Comparison of ENCODE assay signal across 12 mouse cellular contexts in the genomic region with DNA sequence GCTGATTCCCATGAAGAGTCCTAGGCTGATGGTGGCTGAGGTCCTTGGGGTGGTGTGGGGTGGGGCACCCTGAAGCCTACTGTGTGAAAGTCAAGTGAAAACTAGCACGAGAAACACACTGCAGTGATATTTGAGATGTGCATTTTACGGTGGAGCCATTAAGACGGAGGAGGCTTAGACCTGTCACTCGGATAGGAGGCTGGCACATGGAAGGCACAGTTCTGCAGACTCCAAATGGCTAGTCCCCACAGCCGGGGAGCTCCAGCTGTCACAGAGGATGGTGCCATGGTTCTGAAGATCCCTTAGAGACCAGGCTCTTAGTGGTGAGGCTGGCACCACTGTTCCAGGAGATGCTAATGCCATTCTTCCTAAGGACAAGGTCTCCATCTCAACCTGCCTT. TPM values are rescaled to one million over a fixed set of nuclear protein-coding genes. Genes with fewer than 3 reads are reported as not detected.
DNase-seq lines count a peak whose midpoint lies in the region; ATAC-seq and TF ChIP-seq lines count a peak whose summit lies in the region.
"Had no signal": no experiment of that assay in that cellular context is flagged by ENCODE, and none has a peak within 500 bp of the region (broad histone marks: within the 10 kb centered on the region; RNA-seq: fewer than 3 reads in every experiment).

No protein-coding gene starts in this region.

- H3K4me3 ChIP-seq in heart, adult 2 months = no peak overlapping the region
- H3K4me3 ChIP-seq in left cerebral cortex, adult 2 months = no peak overlapping the region
- no peak overlapping the region for H3K4me3 ChIP-seq in hindbrain, embryonic 16.5 days (ENCODE audit: low read length)

- no peak for ATAC-seq in hindbrain, embryonic 16.5 days
- ATAC-seq: activated CD4-positive, CD25-positive, alpha-beta regulatory T cell, adult 4 months had no signal

- intact Hi-C loops in heart, adult 2 months (cut with DNase I) = no loop called here
- intact Hi-C loops in left cerebral cortex, adult 2 months (cut with DNase I) = no loop called here
- intact Hi-C loops in left cerebral cortex, postnatal 36 days (cut with DNase I) = no loop called here

- no peak for TF ChIP-seq CTCF in heart, adult 2 months (IDR thresholded peaks at IDR 0.05)
- no peak for TF ChIP-seq CTCF in left cerebral cortex, adult 2 months (IDR thresholded peaks at IDR 0.05)

- DNase-seq in heart, adult 2 months = no peak
- no peak for DNase-seq in heart, adult 11 months
- DNase-seq in left cerebral cortex, adult 2 months (ENCODE audit: extremely low spot score in 1 of 2, low spot score in 2 of 2) = no peak
- no peak for DNase-seq in left cerebral cortex, postnatal 36 days (ENCODE audit: low spot score in 2 of 2)
- DNase-seq in brain, adult 2 months (ENCODE audit: low read depth, low spot score) = peak; percentile 69
- no peak for DNase-seq in thymus, postnatal 25 days
- DNase-seq in right cerebral cortex, postnatal 4 days = no peak
- DNase-seq: thymus, adult 2 months had no signal

- no peaks in the 10 kb centered on the region for H3K36me3 ChIP-seq in heart, adult 2 months (ENCODE audit: control insufficient read depth, insufficient read depth, low read length)
- peaks cover 6% of the 10 kb centered on the region; the same call in 1 of the 2 replicates for H3K36me3 ChIP-seq in hindbrain, embryonic 16.5 days (ENCODE audit: control insufficient read depth, insufficient read depth, low read length)

- H3K4me1 ChIP-seq in heart, adult 2 months (ENCODE audit: control insufficient read depth, insufficient read depth, low read length) = peaks cover 14% of the 10 kb centered on the region
- peaks cover 27% of the 10 kb centered on the region for H3K4me1 ChIP-seq in hindbrain, embryonic 16.5 days (ENCODE audit: control insufficient read depth, insufficient read depth, low read depth, low read length)

- H3K27me3 ChIP-seq in heart, adult 2 months (ENCODE audit: control insufficient read depth, insufficient read depth, low read length) = no peaks in the 10 kb centered on the region
- no peaks in the 10 kb centered on the region for H3K27me3 ChIP-seq in hindbrain, embryonic 16.5 days (replicated peaks; ENCODE audit: control insufficient read depth, insufficient read depth, low read length)
- H3K27me3 ChIP-seq: CH12.LX had no signal

- 78% methylated on average over 5 of the region's 5 CpGs for WGBS in heart, adult 2 months
- 66% methylated on average over 5 of the region's 5 CpGs for WGBS in hindbrain, embryonic 16.5 days

- H3K27ac ChIP-seq in heart, adult 2 months = peak overlapping the region; percentile 85; the same call in 1 of the 2 replicates
- H3K27ac ChIP-seq in left cerebral cortex, adult 2 months = peak overlapping the region; percentile 25
- H3K27ac ChIP-seq in hindbrain, embryonic 16.5 days (ENCODE audit: low read depth, low read length) = peak overlapping the region; percentile 13

- TF ChIP-seq POLR2A in heart, adult 2 months (IDR thresholded peaks at IDR 0.05; ENCODE audit: insufficient read depth, low read depth, low read length) = no peak

- H3K4me2 ChIP-seq in hindbrain, embryonic 16.5 days (ENCODE audit: low read length) = no peak overlapping the region

- no peaks in the 10 kb centered on the region for H3K9me3 ChIP-seq in hindbrain, embryonic 16.5 days (ENCODE audit: control insufficient read depth, low read length)
- H3K9me3 ChIP-seq: megakaryocyte, embryonic 14.5 days had no signal

- no peaks in the 10 kb centered on the region for H3K79me2 ChIP-seq in heart, adult 2 months (replicated peaks; ENCODE audit: control insufficient read depth, insufficient read depth, low read length)

- no peak for TF ChIP-seq EP300 in heart, adult 2 months (IDR thresholded peaks at IDR 0.05; ENCODE audit: insufficient read depth, low read depth, low read length)

- H3K9ac ChIP-seq in heart, adult 2 months (ENCODE audit: low read depth, low read length) = no peak overlapping the region
- no peak overlapping the region for H3K9ac ChIP-seq in hindbrain, embryonic 16.5 days (ENCODE audit: low read depth, low read length)

RNA-seq across cellular contexts. Expression of a gene that starts 2.3 kb away (rescaled TPM):
- 10 to 100 TPM; 75.7 to 93.5 TPM for total RNA-seq in heart, adult 2 months (2021)
- polyA plus RNA-seq in heart, adult 2 months (2012; rRNA removed) = 92.3 and 121 TPM in 2 replicates
- total RNA-seq in left cerebral cortex, adult 2 months (2021) = 10 to 100 TPM; 49.4 to 53.3 TPM
- total RNA-seq in left cerebral cortex, postnatal 36 days (2021) = 10 to 100 TPM; 42.2 to 54.0 TPM
- polyA plus RNA-seq in hindbrain, embryonic 16.5 days (2015; fragmentation: Nextera tagmentation; extraction: Ambion mirVana) = 85.2 and 106 TPM in 2 replicates

RNA-seq across cellular contexts. Expression of a gene that starts 13.5 kb away (rescaled TPM):
- total RNA-seq in heart, adult 2 months (2021) = 1 to 10 TPM; 8.4 to 9.1 TPM
- polyA plus RNA-seq in heart, adult 2 months (2012; rRNA removed) = 24.0 and 27.7 TPM in 2 replicates
- total RNA-seq in left cerebral cortex, adult 2 months (2021) = 10 to 100 TPM; 52.2 to 53.9 TPM
- total RNA-seq in left cerebral cortex, postnatal 36 days (2021) = 10 to 100 TPM; 39.9 to 52.2 TPM
- polyA plus RNA-seq in hindbrain, embryonic 16.5 days (2015; fragmentation: Nextera tagmentation; extraction: Ambion mirVana) = 86.6 and 93.2 TPM in 2 replicates

RNA-seq across cellular contexts. Expression of a gene that starts 28.5 kb away (rescaled TPM):
- 10 to 100 TPM; 66.7 to 79.0 TPM for total RNA-seq in heart, adult 2 months (2021)
- polyA plus RNA-seq in heart, adult 2 months (2012; rRNA removed) = 73.2 and 107 TPM in 2 replicates
- total RNA-seq in left cerebral cortex, adult 2 months (2021) = 100 to 1,000 TPM; 161 to 171 TPM
- total RNA-seq in left cerebral cortex, postnatal 36 days (2021) = 100 to 1,000 TPM; 162 to 167 TPM
- polyA plus RNA-seq in hindbrain, embryonic 16.5 days (2015; fragmentation: Nextera tagmentation; extraction: Ambion mirVana) = 59.4 and 71.5 TPM in 2 replicates

RNA-seq across cellular contexts. Expression of a gene that starts 33.4 kb away (rescaled TPM):
- total RNA-seq in heart, adult 2 months (2021) = 1 to 10 TPM; 1.9 to 2.0 TPM
- polyA plus RNA-seq in heart, adult 2 months (2012; rRNA removed) = 4.7 and 5.2 TPM in 2 replicates
- total RNA-seq in left cerebral cortex, adult 2 months (2021) = 10 to 100 TPM; 61.8 to 63.5 TPM
- total RNA-seq in left cerebral cortex, postnatal 36 days (2021) = 10 to 100 TPM; 45.3 to 54.5 TPM
- polyA plus RNA-seq in hindbrain, embryonic 16.5 days (2015; fragmentation: Nextera tagmentation; extraction: Ambion mirVana) = 23.7 and 28.3 TPM in 2 replicates

RNA-seq across cellular contexts. Expression of a gene that starts 42.3 kb away (rescaled TPM):
- 10 to 100 TPM; 20.7 to 21.1 TPM for total RNA-seq in heart, adult 2 months (2021)
- polyA plus RNA-seq in heart, adult 2 months (2012; rRNA removed) = 30.5 and 43.2 TPM in 2 replicates
- total RNA-seq in left cerebral cortex, adult 2 months (2021) = 1 to 10 TPM; 8.3 to 9.3 TPM
- total RNA-seq in left cerebral cortex, postnatal 36 days (2021) = 10 to 100 TPM in 1 of 2 experiments, 1 to 10 TPM in 1; 6.1 to 11.1 TPM
- polyA plus RNA-seq in hindbrain, embryonic 16.5 days (2015; fragmentation: Nextera tagmentation; extraction: Ambion mirVana) = 4.1 and 4.4 TPM in 2 replicates

Comparison
In these comparisons a context has a peak if more than half of its experiments do, and no peak if none do; other contexts are left out.
1. H3K27ac ChIP-seq: peak in every context shown above with its lines; median percentile 85 in heart, adult 2 months; 25 in left cerebral cortex, adult 2 months; 13 in hindbrain, embryonic 16.5 days.
2. RNA of a gene that starts 13.5 kb away (total RNA-seq): 52.2 to 53.9 TPM in left cerebral cortex, adult 2 months and 39.9 to 52.2 TPM in left cerebral cortex, postnatal 36 days; 8.4 to 9.1 TPM in heart, adult 2 months; every median in the first group is over 4 times any median in the second.